Mouse (Mus musculus) bone marrow macrophage, adult 2 months (primary cell): ENCODE measurements around the gene Cav1.

Experiments used
- CTCF ChIP-seq: IDR thresholded peaks from 2 replicates; pipeline ENCODE4 v1.5.1; 2012; ENCODE audit warnings: low read depth, mild to moderate bottlenecking, low read length, moderate library complexity
- POLR2A ChIP-seq: IDR thresholded peaks from 2 replicates; pipeline ENCODE4 v1.6.1; 2012; ENCODE audit warnings: mild to moderate bottlenecking, low read depth, low read length, borderline replicate concordance

- TF ChIP-seq CTCF: no peak
- TF ChIP-seq POLR2A: no peak
These were observed 75.6 kb downstream of the Cav1 start for GRCm38 (mm10) chr6:17381690-17382089.
